In the genomic region with DNA sequence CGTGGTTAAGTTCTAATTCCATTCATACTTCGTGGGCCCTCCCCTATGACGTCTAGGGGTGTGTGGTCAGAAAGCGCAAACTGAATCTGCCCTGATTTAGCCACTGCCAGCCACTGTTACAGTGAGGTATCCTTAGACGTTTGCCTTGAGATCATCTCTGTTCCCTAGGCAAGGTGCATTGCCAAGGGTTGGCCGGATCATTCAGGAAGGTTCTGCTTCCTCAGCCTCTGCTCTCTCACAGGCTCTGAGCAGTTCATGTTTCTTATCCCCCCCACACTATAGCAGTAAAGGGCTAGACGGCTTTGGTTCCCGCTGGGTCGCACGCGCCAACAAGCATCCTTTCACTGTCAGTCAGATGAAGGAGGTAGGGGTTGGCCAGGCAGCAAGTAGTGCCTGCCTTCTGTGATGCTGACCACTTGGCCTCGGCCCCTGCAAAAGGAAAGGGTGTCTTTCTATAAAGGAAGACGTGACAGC, we compare ENCODE assay signal across 11 mouse cellular contexts. TPM values are rescaled to one million over a fixed set of nuclear protein-coding genes. Genes with fewer than 3 reads are reported as not detected.
A peak's percentile ranks its signal among the peaks of the same experiment; 100 is the strongest.
DNase-seq lines count a peak whose midpoint lies in the region; ATAC-seq and TF ChIP-seq lines count a peak whose summit lies in the region.
"Had no signal": no experiment of that assay in that cellular context is flagged by ENCODE, and none has a peak within 500 bp of the region (broad histone marks: within the 10 kb centered on the region; RNA-seq: fewer than 3 reads in every experiment).

No protein-coding gene starts in this region.

- H3K4me1 ChIP-seq in kidney, adult 2 months (ENCODE audit: control insufficient read depth, insufficient read depth, low read length): peaks cover 39% of the 10 kb centered on the region
- peaks cover 19% of the 10 kb centered on the region for H3K4me1 ChIP-seq in kidney, embryonic 16.5 days (ENCODE audit: insufficient read depth, low read length)
- H3K4me1 ChIP-seq in embryonic facial prominence, embryonic 14.5 days (ENCODE audit: control insufficient read depth, insufficient read depth, low read length): peaks cover 25% of the 10 kb centered on the region
- H3K4me1 ChIP-seq: lung, embryonic 15.5 days had no signal

- no peaks in the 10 kb centered on the region for H3K36me3 ChIP-seq in kidney, adult 2 months (ENCODE audit: control insufficient read depth, insufficient read depth, low read length)
- H3K36me3 ChIP-seq in kidney, embryonic 16.5 days (ENCODE audit: insufficient read depth, low read length): peaks cover 6% of the 10 kb centered on the region; the same call in 1 of the 2 replicates
- peaks cover 11% of the 10 kb centered on the region; the same call in 1 of the 2 replicates for H3K36me3 ChIP-seq in embryonic facial prominence, embryonic 14.5 days (ENCODE audit: control insufficient read depth, insufficient read depth, low read length)

- no peak for TF ChIP-seq POLR2A in kidney, adult 2 months (IDR thresholded peaks at IDR 0.05; ENCODE audit: low read depth, low read length)

- ATAC-seq in kidney, embryonic 16.5 days (ENCODE audit: low FRiP score, low TSS enrichment): no peak
- ATAC-seq in embryonic facial prominence, embryonic 14.5 days (ENCODE audit: low read depth): peak; percentile 30; the same call in 1 of the 2 replicates

- DNase-seq in cerebellum, postnatal 25 days: peak; percentile 61 to 63
- no peak for DNase-seq in cerebellum, adult 8-10 months
- DNase-seq in kidney, adult 2 months: peak; percentile 48
- peak; percentile 49 for DNase-seq in 3134 (ENCODE audit: extremely low read depth, insufficient read length, low spot score)
- peak; percentile 68 for DNase-seq in embryonic facial prominence, embryonic 14.5 days (ENCODE audit: low spot score)
- no peak for DNase-seq in layer of hippocampus, postnatal 10 days (ENCODE audit: low spot score in 2 of 2)
- no peak for DNase-seq in left cerebral cortex, adult 9 months (ENCODE audit: low spot score in 2 of 2)
- DNase-seq: kidney, adult 11 months had no signal

- no peak overlapping the region for H3K9ac ChIP-seq in kidney, embryonic 16.5 days (replicated peaks; ENCODE audit: low read length)
- no peak overlapping the region for H3K9ac ChIP-seq in embryonic facial prominence, embryonic 14.5 days (ENCODE audit: low read depth, low read length)
- H3K9ac ChIP-seq: lung, embryonic 15.5 days had no signal

- no peak overlapping the region for H3K27ac ChIP-seq in kidney, adult 2 months (ENCODE audit: insufficient read depth, low read depth, low read length)
- H3K27ac ChIP-seq in kidney, embryonic 16.5 days (ENCODE audit: low read length): no peak overlapping the region
- H3K27ac ChIP-seq in embryonic facial prominence, embryonic 14.5 days (replicated peaks; ENCODE audit: low read depth, low read length): peak overlapping the region; percentile 69; the same call in 1 of the 2 replicates
- H3K27ac ChIP-seq: left cerebral cortex, adult 2 months; lung, embryonic 15.5 days had no signal

- no peak overlapping the region for H3K4me3 ChIP-seq in kidney, adult 2 months (ENCODE audit: insufficient read depth, low read depth, low read length)
- H3K4me3 ChIP-seq in kidney, embryonic 16.5 days (ENCODE audit: low read length): no peak overlapping the region
- no peak overlapping the region for H3K4me3 ChIP-seq in embryonic facial prominence, embryonic 14.5 days (ENCODE audit: low read depth, low read length)
- H3K4me3 ChIP-seq: left cerebral cortex, adult 2 months; lung, embryonic 15.5 days had no signal

- no peak overlapping the region for H3K4me2 ChIP-seq in kidney, embryonic 16.5 days (replicated peaks; ENCODE audit: low read depth, low read length)
- H3K4me2 ChIP-seq in embryonic facial prominence, embryonic 14.5 days (ENCODE audit: low read depth, low read length): no peak overlapping the region
- H3K4me2 ChIP-seq: lung, embryonic 15.5 days had no signal

- H3K9me3 ChIP-seq in kidney, embryonic 16.5 days (ENCODE audit: low read length): no peaks in the 10 kb centered on the region
- no peaks in the 10 kb centered on the region for H3K9me3 ChIP-seq in embryonic facial prominence, embryonic 14.5 days (ENCODE audit: control insufficient read depth, low read length)
- H3K9me3 ChIP-seq: lung, embryonic 15.5 days had no signal

- WGBS in kidney, adult 2 months: 53% methylated on average over 13 of the region's 13 CpGs
- 66% methylated on average over 13 of the region's 13 CpGs for WGBS in kidney, embryonic 16.5 days
- 59% methylated on average over 13 of the region's 13 CpGs for WGBS in embryonic facial prominence, embryonic 14.5 days

- TF ChIP-seq CTCF in kidney, adult 2 months (conservative IDR thresholded peaks at IDR 0.05; ENCODE audit: insufficient read depth, insufficient read length, low read depth, low read length): no peak

- H3K27me3 ChIP-seq in kidney, adult 2 months (replicated peaks; ENCODE audit: control insufficient read depth, insufficient read depth, low read length): no peaks in the 10 kb centered on the region
- H3K27me3 ChIP-seq in kidney, embryonic 16.5 days (ENCODE audit: insufficient read depth, low read length): no peaks in the 10 kb centered on the region
- no peaks in the 10 kb centered on the region for H3K27me3 ChIP-seq in embryonic facial prominence, embryonic 14.5 days (replicated peaks; ENCODE audit: control insufficient read depth, insufficient read depth, low read length)
- H3K27me3 ChIP-seq: lung, embryonic 15.5 days had no signal

RNA-seq across cellular contexts. Expression of gene Mrpl37, which starts 54.6 kb away (rescaled TPM):
- 111 and 118 TPM in 2 replicates for polyA plus RNA-seq in kidney, adult 2 months (2012; rRNA removed)
- polyA plus RNA-seq in kidney, embryonic 16.5 days (2015; fragmentation: Nextera tagmentation; extraction: Ambion mirVana): 120 and 121 TPM in 2 replicates
- 91.3 and 95.5 TPM in 2 replicates for polyA plus RNA-seq in embryonic facial prominence, embryonic 14.5 days (2014; fragmentation: Nextera tagmentation; extraction: Ambion mirVana)
- total RNA-seq in layer of hippocampus, postnatal 10 days (2021): 10 to 100 TPM; 63.5 to 74.0 TPM

RNA-seq across cellular contexts. Expression of gene Cyb5rl, which starts 54.7 kb away (rescaled TPM):
- 19.0 and 21.7 TPM in 2 replicates for polyA plus RNA-seq in kidney, adult 2 months (2012; rRNA removed)
- polyA plus RNA-seq in kidney, embryonic 16.5 days (2015; fragmentation: Nextera tagmentation; extraction: Ambion mirVana): 13.4 and 14.4 TPM in 2 replicates
- polyA plus RNA-seq in embryonic facial prominence, embryonic 14.5 days (2014; fragmentation: Nextera tagmentation; extraction: Ambion mirVana): 5.3 and 8.6 TPM in 2 replicates
- 10 to 100 TPM in 1 of 2 experiments, 1 to 10 TPM in 1; 9.6 to 10.5 TPM for total RNA-seq in layer of hippocampus, postnatal 10 days (2021)

Comparison
In these comparisons a context has a peak if more than half of its experiments do, and no peak if none do; other contexts are left out.
1. DNase-seq: peak in cerebellum, postnatal 25 days (2 of 2), kidney, adult 2 months (single experiment), 3134 (single experiment) and embryonic facial prominence, embryonic 14.5 days (single experiment); none in cerebellum, adult 8-10 months (single experiment), layer of hippocampus, postnatal 10 days (0 of 2) and left cerebral cortex, adult 9 months (0 of 2).